Mouse (Mus musculus): Measurements from ENCODE around the gene Il9r.

GRCm38 (mm10) chr11:32198256-32198955 is 1.7 kb downstream of the Il9r start:
- no peak for TF ChIP-seq CTCF (IDR thresholded peaks at IDR 0.05; ENCODE audit: extremely low read depth, insufficient read depth, insufficient read length, insufficient replicate concordance)
- no peak for TF ChIP-seq POLR2A (IDR thresholded peaks at IDR 0.05; ENCODE audit: low read depth, low read length)

Data from spleen, adult 2 months (tissue).